Mouse (Mus musculus) C2C12 (cell line): ENCODE measurements around the gene Yod1. TPM values are rescaled to one million over a fixed set of nuclear protein-coding genes. Genes with fewer than 3 reads are reported as not detected.

Source experiments
- H3K27me3 ChIP-seq: one replicate; pipeline ENCODE4 v1.6.1; 2011; ENCODE audit not compliant: control insufficient read depth, insufficient read depth, insufficient read length
- H3K36me3 ChIP-seq: one replicate; pipeline ENCODE4 v1.6.1; 2011; ENCODE audit not compliant: control insufficient read depth, insufficient read depth
- H3K4me3 ChIP-seq: one replicate; pipeline ENCODE4 v1.5.1; 2011; ENCODE audit warnings: mild to moderate bottlenecking, control low read depth; ENCODE audit not compliant: poor library complexity, insufficient read depth, severe bottlenecking
- H3K79me2 ChIP-seq: one replicate; pipeline ENCODE4 v1.6.1; 2011; ENCODE audit not compliant: control insufficient read depth, insufficient read depth
- H3K79me3 ChIP-seq: one replicate; pipeline ENCODE4 v1.6.1; 2011; ENCODE audit warnings: low read depth, control low read depth
- H3ac ChIP-seq: one replicate; pipeline ENCODE3; 2011; ENCODE audit warnings: low read depth; ENCODE audit not compliant: control insufficient read depth, insufficient read length
- CEBPB ChIP-seq: IDR thresholded peaks from one replicate; pipeline ENCODE4 v1.6.1; 2011; ENCODE audit warnings: low read depth, mild to moderate bottlenecking, control low read depth, moderate library complexity
- CTCF ChIP-seq: IDR thresholded peaks from one replicate; pipeline ENCODE4 v1.5.1; 2011; ENCODE audit not compliant: control insufficient read depth, insufficient read depth, insufficient read length
- FOSL1 ChIP-seq: IDR thresholded peaks from one replicate; pipeline ENCODE4 v1.8.0; 2011; ENCODE audit warnings: mild to moderate bottlenecking, low read length; ENCODE audit not compliant: poor library complexity, insufficient read depth, severe bottlenecking
- MAX ChIP-seq: IDR thresholded peaks from one replicate; pipeline ENCODE4 v1.6.1; 2011; ENCODE audit warnings: mild to moderate bottlenecking, control low read depth
- MYOD1 ChIP-seq: IDR thresholded peaks from one replicate; pipeline ENCODE4 v1.6.1; 2011; ENCODE audit warnings: low read depth; ENCODE audit not compliant: control insufficient read depth, insufficient read length
- MYOG ChIP-seq: IDR thresholded peaks from one replicate; pipeline ENCODE4 v1.6.1; 2011; ENCODE audit not compliant: control insufficient read depth, insufficient read length; ENCODE audit errors: extremely low read depth
- USF1 ChIP-seq: IDR thresholded peaks from one replicate; pipeline ENCODE4 v1.6.1; 2011; ENCODE audit warnings: low read depth, mild to moderate bottlenecking, control low read depth, moderate library complexity
- polyA plus RNA-seq: library from polyadenylated mRNA; unstranded; fragments of >200 nt; fragmentation: generic; extraction: Trizol; gene quantifications from one replicate; pipeline ENCODE4 v1.2.1, GENCODE M21; 2012; ENCODE audit warnings: missing spikeins

Gene Yod1
- polyA plus RNA-seq, 1 experiment, result 0.85 TPM

- Histone ChIP-seq H3K36me3 (peaks cover 16% of the 10 kb centered on the region), H3K79me2 (peaks cover 47% of the 10 kb centered on the region), H3K79me3 (peaks cover 33% of the 10 kb centered on the region), H3K27me3 (no peaks in the 10 kb centered on the region), H3K4me3 (peak within 1 kb of the TSS; percentile 88), H3ac (peak within 1 kb of the TSS; percentile 80)
- TF ChIP-seq CTCF (no peak), USF1 (peak; percentile 95), MYOD1 (no peak), CEBPB (no peak), MYOG (no peak)
Measured at GRCm38 (mm10) chr1:130715561-130716217, 1.4 kb upstream of the Yod1 start, which contains the start of gene Gm29427. TSS of gene Gm29427 (minus strand) at chr1:130715799.

- Histone ChIP-seq H3K4me3 (peak overlapping the region; percentile 88), H3K36me3 (peaks cover 21% of the 10 kb centered on the region), H3K27me3 (no peaks in the 10 kb centered on the region), H3K79me2 (peaks cover 51% of the 10 kb centered on the region), H3K79me3 (peaks cover 38% of the 10 kb centered on the region), H3ac (peak overlapping the region; percentile 80)
- no peak for TF ChIP-seq CTCF
- no peak for TF ChIP-seq MAX
- TF ChIP-seq MYOD1, result no peak
- TF ChIP-seq MYOG, result no peak
- TF ChIP-seq USF1, result no peak
- no peak for TF ChIP-seq FOSL1
- no peak for TF ChIP-seq CEBPB
Measured at GRCm38 (mm10) chr1:130716218-130716512, 962 bp upstream of the Yod1 start.

- no peak for TF ChIP-seq CTCF
- no peak for TF ChIP-seq CEBPB
- no peak for TF ChIP-seq USF1
- no peak for TF ChIP-seq MYOD1
- TF ChIP-seq FOSL1, result no peak
- no peak for TF ChIP-seq MYOG
- TF ChIP-seq MAX, result no peak
- H3K79me3 ChIP-seq, result peaks cover 38% of the 10 kb centered on the region
- H3K79me2 ChIP-seq, result peaks cover 57% of the 10 kb centered on the region
- peak overlapping the region; percentile 88 for H3K4me3 ChIP-seq
- H3K27me3 ChIP-seq, result no peaks in the 10 kb centered on the region
- H3ac ChIP-seq, result peak overlapping the region; percentile 80
- H3K36me3 ChIP-seq, result peaks cover 21% of the 10 kb centered on the region
Measured at GRCm38 (mm10) chr1:130716513-130717290, 425 bp upstream of the Yod1 start.

- no peak overlapping the region for H3K4me3 ChIP-seq
- H3K79me2 ChIP-seq, result peaks cover 50% of the 10 kb centered on the region
- TF ChIP-seq FOSL1 (no peak), MAX (no peak), MYOG (no peak), USF1 (no peak), CTCF (no peak), MYOD1 (no peak), CEBPB (no peak)
- no peaks in the 10 kb centered on the region for H3K27me3 ChIP-seq
- H3K79me3 ChIP-seq, result peaks cover 37% of the 10 kb centered on the region
- peaks cover 33% of the 10 kb centered on the region for H3K36me3 ChIP-seq
- no peak overlapping the region for H3ac ChIP-seq
Measured at GRCm38 (mm10) chr1:130724206-130724605, 7.1 kb downstream of the Yod1 start.

- Histone ChIP-seq H3K79me3 (peaks cover 17% of the 10 kb centered on the region), H3ac (no peak overlapping the region), H3K27me3 (no peaks in the 10 kb centered on the region), H3K4me3 (no peak overlapping the region), H3K79me2 (peaks cover 28% of the 10 kb centered on the region), H3K36me3 (peaks cover 19% of the 10 kb centered on the region)
- no peak for TF ChIP-seq USF1
- no peak for TF ChIP-seq MYOG
- no peak for TF ChIP-seq CEBPB
- no peak for TF ChIP-seq MYOD1
- no peak for TF ChIP-seq CTCF
- no peak for TF ChIP-seq MAX
- no peak for TF ChIP-seq FOSL1
Measured at GRCm38 (mm10) chr1:130726396-130726795, 9.3 kb downstream of the Yod1 start.

GRCm38 (mm10) chr1:130728070-130728469, 10.9 kb downstream of the Yod1 start:
- peaks cover 11% of the 10 kb centered on the region for H3K79me2 ChIP-seq
- H3K36me3 ChIP-seq, result peaks cover 12% of the 10 kb centered on the region
- H3K79me3 ChIP-seq, result peaks cover 6% of the 10 kb centered on the region
- no peak overlapping the region for H3ac ChIP-seq
- H3K27me3 ChIP-seq, result no peaks in the 10 kb centered on the region
- no peak overlapping the region for H3K4me3 ChIP-seq
- TF ChIP-seq CEBPB (no peak), MYOG (no peak)
